Mouse (Mus musculus) megakaryocyte-erythroid progenitor cell, adult 5-6 weeks (primary cell): Measurements from ENCODE around the gene Elovl3. TPM values are rescaled to one million over a fixed set of nuclear protein-coding genes. Genes with fewer than 3 reads are reported as not detected.
"Not testable (repeated sequence)": the region's sequence is repeated elsewhere in the genome, so short reads cannot be mapped to it uniquely, and the experiment has no call there.

Source experiments
- ATAC-seq: replicated peaks from 2 replicates; pipeline ENCODE4 v1.8.0; 2016; ENCODE audit warnings: mild to moderate bottlenecking, inconsistent platforms; ENCODE audit not compliant: severe bottlenecking, poor library complexity, low FRiP score, low TSS enrichment
- total RNA-seq, 2 experiments: library from RNA; stranded (forward) in 1 of 2; stranded (reverse) in 1 of 2; fragments of 200-1000, 215-1000 nt in 1 of 2; fragments of >200 nt in 1 of 2; fragmentation: Nextera tagmentation in 1 of 2; gene quantifications; 2 replicates each; pipeline ENCODE4 v1.2.3; 2014 to 2017

Elovl3 gene
- total RNA-seq, 2 experiments from 2014 or later = not detected

DNA sequence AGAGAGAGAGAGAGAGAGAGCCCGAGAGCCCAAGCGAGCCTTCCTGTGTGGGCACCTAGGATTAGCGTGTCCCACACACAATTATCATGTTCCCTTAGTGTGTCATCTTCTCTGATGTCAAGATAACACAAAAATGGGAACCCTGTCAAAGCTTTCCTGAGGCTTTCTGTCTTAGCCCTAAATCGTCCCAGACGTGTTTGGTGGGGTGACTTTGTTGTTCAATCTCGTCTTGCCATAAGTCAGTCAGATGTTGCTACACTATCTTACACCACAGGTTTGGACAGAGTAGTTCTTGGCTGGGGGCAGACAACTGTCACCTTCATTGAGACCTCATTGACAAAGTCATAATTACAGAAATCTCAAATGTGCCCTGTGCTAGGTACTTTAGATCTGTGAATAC is 880 bp downstream of the Elovl3 start:
- no peak for ATAC-seq

DNA sequence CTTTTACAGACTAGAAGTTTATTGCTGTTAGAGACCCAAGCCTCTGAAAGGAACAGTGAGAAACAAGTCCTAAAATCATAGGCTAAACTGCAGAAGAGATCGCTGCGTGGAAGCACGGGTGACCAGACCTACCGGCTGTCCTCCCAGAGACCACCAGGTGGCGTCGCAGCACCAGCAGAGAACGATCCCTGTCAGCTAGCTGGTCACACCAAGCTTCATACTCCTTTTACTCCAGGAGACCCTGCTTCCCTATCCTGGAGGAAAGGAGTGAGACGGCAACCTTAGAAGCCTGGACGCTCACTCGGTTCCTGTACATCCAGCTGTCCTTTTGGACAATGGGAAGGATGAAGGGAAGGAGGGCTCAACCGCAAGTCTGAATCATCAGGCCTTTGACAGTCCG is 3.6 kb downstream of the Elovl3 start:
- peak; percentile 71 for ATAC-seq

DNA sequence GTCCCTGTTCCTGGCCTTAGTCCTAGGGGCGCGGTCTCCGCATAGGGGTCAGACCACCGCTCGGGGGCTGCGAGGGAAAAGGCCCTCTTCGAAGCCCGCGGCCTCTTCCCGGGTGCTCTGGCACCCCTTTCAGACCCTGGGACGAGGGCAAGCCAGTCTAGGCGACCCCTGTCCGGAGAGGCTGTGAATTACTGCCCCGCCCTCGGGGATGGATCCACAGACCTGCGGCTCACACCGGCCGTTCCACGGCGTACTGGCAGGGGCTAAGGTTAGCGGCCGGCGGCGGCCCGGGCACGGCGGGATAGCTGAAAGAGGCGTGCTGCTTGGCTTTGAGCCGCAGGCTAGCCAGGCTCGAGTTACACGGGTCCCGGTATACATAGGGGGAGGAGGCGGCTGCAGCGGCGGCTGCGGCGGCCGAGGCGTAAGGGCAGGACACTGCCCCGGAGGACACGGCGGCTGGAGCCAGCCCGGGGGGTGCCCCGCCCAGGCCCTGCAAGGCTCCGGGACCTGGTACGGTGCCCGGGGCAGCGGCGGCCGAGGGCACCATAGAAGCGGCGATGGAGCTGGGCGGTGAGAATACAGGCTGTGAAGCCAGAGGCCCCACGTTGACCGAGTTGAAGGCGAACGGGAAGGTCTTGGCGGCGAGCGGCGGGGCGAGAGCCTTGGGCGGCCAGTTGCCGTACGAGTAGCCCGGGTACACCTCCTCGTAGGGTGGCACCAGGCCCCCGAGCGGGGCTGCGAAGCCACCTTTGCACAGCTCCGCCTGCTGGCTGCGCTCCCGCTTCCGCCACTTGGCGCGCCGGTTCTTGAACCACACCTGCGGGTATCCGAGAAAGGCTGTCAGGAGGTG is 4.3 kb downstream of the Elovl3 start:
- ATAC-seq = 0 out of 2 replicates have a peak, but pooled peaks have one; percentile 29

DNA sequence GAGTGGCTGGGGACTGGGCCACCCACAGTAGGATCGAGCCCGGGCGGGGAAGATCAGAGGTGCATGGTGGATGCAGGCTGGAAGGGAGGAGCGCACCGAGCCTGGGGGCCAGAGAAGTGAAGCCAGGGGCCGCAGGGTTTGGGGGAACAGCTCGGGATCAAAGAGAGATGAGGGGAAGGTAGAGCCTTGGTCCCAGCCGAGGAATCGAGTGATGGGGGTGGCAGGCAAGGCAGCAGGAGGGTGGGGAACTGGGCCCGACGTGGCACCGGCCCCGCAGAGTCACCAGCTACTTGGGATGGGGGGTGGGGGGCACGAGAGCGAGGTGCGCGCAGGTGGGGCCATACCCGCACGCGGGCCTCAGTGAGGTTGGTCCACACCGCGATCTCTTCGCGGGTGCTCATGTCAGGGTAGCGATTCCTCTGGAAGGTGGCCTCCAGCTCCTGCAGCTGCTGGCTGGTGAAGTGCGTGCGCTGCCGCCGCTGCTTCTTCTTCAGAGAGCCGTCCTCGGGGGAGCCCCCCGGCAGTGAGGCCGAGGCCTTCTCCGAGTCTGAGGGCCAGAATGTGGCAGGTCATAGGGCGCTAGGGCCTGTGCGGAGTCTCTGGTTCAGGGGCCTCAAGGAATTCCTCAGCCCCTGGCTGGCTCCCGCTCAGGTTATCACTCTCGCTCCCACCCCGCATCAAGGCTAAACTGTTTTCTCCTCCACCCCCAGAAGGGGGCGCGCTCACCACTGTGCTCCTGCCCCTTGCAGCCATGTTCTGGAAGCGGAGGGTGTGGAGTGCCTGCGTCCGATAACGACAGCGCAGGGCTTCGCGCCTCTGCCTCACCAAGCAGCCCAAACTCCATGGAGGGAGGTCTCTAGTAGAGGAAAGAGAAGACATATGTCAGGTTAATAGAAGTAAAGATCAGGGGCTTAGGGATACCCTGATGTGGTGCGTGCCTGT is 5.2 kb downstream of the Elovl3 start:
- ATAC-seq = peak; percentile 79

DNA sequence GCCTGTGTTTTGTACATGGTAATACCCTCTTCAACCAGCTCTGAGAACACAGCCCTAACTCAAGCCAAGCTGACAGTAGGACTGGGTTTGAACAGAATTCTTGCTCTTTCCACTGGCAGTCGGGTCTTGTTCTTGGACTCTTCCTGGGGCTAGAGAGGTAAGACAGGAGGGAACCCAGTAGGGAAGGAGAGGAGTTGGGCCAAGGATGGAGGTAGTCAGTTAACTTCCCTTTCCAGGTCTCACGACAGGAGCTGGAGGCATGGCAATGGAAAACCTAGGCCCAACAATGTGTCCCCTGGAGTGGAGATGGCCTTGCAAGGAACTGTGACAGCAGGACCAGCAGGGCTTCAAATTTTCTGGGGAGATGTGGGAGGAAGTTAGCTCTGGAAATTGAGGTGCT is 8.6 kb downstream of the Elovl3 start:
- ATAC-seq = no peak

DNA sequence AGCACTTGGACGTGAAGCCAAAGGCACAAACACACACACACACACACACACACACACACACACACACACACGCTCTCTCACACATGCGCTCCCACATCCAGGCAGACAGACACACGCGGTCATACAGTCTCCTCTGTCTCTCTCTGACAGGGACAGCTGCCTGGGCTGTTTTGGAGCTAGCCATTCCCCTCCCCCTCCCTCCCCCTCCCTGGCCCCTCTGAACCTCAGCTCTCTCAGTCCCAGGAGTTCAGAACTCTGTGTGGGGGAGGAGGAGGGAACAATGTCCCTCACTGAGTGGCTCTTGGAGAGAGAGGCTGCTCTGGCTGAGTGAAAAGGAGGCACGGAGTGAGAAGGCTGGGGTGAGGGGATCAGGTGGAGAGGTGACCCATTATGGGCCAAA is 9.4 kb downstream of the Elovl3 start:
- ATAC-seq = no peak

DNA sequence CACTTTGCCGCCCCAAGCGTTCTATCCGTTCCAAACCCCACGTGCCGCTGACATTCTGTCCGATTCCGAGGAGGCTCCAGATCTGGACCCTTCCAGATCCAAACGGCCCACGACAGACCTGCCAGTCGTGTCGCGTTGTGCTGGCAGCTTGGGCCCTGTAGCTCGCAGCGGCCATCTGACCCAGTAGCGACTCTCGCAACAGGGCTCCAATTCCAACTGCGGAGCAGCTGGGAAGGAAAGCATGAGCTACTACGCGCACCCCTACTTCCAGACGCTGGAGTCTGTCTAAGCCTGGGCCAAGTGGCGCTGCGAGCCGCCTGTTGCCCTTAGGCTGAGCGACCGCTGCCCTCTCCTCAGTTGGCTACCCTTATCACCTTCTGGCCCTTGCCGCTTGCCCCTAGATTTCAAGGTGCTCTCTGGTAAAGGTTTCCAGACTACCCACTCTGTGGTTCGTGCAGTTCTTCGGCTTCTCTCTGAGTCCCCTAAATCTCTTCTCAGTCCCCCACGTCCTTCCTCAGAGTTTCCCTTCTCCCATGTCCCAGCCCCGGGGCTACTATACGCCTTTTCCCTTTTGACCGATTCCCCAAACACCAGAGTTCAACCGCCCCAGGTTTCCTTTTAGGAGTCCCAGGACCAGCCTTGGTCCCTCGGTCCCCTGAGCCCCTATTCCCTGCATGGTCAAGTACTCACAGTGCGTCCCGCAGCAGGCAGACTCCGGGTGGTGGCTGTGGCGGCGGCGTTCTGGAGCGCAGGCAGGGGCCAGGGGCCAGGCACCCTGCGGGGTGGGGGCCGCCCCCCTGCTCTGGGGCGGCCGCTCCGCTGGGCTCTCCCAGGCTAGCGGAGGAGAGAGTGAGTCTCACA is 16.0 kb downstream of the Elovl3 start, which contains the start of gene Pitx3:
Gene Pitx3 (minus strand): TSS at position 816 of the 861 bp plus-strand sequence.
- ATAC-seq = no peak

DNA sequence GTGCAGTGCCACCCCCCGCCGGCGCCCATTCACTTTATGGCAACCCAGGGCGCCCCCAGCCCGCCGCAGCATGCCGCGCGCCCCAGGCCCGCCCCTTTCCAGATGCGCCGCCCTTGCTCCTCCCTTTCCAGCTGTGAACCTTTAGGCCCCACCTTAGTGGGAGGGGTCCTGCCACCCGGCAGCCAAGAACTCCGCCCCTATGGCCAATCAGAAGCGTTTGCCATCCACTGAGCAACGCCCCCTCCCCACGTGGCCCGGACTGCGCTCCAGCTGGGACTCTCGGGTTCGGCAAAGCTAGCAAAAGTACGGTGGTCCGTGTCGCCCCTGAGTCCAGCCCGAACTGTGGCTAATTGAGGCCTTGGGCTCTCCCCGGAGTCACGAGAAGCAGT is 16.7 kb downstream of the Elovl3 start:
- ATAC-seq = peak; percentile 76

DNA sequence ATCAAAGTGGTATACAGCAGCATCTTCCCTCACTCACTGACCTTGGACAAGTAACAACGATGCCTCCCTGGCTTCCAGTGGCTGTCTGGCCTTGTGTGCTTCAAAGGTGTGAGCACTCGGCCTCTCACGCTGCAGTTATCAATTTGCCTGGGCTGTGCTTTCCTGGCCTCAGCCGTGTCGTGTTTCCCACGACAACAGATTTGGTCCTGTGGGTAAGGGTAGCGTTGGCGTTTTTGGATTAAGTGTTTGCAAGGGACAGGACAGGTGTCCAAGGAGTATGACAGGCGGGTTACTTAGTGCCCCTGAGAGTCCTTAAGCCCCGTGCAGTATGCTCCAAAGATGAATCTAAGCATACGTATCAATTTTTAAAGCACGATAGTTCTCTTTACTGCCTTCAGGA is 17.4 kb downstream of the Elovl3 start:
- ATAC-seq = no peak

DNA sequence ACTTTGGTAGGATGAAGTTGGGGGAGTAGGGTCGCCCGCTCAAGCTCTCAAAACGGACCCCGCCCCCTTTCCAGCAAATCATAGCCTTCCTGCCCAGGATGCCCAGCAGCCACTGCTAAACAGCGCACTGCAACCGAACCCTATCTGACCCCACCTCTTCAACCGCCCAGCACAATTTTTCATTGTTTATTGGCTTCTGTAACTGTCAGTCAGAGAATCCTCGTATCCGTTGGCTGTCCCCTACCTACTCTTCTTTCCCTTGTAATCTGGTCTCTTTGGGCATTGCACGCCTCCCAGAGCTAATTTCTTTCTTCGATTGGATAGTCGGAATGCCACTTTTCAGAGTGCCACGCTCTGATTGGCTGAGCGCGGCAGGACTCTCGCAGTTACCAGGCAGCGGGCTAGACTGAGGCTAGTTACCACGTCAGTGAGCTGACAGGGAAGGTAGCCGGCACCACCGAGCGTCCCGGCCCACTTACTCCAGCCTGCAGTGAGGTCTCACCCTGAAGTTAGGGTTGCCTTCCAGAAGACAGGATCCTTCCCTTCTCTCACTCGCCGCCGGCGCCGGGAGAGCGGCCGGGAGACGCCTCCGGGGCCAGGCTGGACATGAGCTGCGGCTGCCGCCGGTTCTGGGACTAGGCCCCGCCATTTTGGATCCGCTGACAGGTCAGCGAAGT is 20.6 kb downstream of the Elovl3 start, which contains the start of gene Gbf1:
Gene Gbf1 (plus strand): TSS at position 383 of the 677 bp plus-strand sequence.
- peak; percentile 96 for ATAC-seq

DNA sequence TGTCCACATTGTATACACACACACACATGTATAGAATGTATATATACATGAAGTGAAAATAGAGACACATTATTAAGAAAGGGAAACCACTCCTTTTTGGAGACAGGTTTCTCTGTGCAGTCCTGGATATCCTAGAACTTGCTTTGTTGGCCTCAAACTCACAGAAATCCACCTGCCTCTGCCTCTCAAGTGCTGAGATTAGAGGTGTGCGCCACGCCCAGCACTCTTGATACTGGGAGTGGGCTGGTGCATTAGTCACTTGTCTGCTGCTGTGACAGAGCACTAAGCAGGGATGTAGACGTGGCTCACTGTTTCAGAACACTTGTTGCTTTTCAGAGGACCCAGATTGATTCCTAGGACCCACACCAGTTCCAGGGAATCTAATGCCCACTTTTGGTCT is 34.3 kb downstream of the Elovl3 start:
- ATAC-seq = no peak

DNA sequence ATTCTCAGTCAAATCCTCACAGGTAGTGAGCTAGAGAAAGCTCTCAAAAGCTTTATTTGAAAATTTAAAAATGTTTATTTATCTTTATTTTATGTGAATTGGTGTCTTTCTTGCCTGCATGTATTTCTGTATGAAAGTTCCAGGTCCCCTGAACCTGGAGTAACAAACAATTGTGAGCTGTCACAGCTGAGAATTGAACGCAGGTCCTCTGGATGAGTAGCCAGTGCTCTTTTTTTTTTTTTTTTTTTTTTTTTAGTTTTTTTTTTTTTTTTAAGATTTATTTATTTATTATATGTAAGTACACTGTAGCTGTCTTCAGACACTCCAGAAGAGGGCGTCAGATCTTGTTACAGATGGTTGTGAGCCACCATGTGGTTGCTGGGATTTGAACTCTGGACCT is 35.5 kb downstream of the Elovl3 start:
- not testable (repeated sequence) for ATAC-seq

DNA sequence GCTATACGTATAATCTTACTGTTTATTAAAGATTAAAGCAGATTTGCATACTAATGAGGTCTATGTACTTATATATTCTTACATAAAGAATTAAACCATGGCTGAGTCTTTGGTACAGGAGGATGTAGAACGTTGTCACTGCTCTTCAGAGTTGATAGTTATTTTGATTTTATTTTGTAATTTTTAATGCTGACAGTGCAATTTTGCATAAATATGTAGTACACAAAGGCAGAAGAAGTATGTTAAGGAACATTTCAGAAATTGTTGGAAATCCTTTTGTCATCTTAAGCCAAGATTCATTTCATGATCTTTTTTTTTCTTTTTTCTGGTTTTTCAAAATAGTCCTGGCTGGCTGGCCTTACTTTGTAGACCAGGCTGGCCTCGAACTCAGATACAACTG is 37.7 kb downstream of the Elovl3 start:
- no peak for ATAC-seq

DNA sequence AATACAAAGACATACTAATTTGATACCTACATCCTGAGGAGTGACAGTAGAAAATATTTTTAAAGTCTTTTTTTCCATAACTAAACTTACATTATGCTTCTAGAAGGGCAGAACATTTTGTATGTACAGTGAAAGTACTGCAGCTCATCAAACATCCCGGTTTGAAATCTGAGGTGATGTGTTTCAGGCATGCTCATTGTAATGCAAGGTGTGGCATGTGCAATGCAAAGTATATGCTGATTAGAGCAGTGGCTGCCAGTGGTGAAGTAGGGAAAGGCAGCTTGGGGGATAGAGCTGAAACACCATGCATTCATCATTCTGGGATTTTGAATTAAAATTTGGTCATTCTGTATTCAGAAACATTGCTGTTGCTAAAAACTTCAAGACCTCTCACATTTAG is 38.2 kb downstream of the Elovl3 start:
- no peak for ATAC-seq

DNA sequence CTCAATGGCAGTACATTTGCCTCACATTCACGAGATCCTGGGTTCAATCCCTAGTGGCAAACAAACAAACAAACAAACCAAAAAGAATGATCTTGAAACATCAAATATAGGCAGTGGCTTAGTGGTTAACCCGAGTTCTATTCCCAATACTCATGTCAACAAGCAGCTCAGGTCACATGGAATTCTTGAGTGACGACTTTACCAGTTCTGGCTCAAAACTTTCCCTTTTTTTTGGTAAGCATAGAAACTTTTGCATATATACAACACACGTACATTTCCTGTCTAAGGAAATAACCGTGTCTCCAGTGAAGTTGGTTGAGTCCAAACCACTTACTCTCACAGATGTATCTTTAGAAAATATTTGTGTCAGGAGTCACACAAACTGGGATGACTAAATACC is 40.8 kb downstream of the Elovl3 start:
- ATAC-seq = no peak

DNA sequence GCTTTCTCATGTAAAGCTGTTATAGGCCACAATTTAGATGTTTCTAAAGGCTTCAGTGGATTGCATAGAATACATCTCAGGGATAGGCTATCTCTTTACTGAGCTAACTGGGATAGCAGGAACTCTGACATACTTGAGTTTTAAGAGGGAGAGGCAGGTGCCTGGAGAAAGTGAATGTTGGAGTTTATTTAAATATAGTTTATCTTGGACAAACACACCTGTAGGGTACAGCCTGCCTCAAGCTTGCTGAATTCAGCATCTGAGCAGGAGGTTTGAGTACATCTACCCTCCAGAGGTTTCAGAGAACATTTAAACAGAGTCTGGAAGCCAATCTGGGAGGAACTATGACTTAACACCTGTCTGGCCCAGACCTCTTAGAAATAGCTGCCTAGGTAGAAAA is 43.5 kb downstream of the Elovl3 start:
- ATAC-seq = no peak

DNA sequence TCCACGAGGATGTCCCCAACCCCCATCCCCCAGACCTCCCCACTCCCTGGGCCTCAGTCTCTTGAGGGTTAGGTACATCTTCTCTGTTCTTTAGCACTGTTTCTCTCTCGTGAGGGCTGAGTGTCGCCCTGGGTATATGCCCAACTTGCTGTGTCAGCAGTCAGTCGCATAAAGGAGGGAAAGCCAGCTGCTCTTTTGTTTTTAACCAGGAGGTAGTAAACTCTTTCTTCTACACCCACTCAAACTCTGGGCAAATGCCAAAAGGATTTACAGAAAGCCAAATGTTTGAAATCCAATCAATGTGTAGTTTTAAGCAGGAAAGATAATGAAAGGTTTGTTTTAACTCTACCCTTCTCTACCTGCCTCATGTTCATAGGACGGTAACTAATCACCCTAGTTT is 45.3 kb downstream of the Elovl3 start:
- no peak for ATAC-seq

DNA sequence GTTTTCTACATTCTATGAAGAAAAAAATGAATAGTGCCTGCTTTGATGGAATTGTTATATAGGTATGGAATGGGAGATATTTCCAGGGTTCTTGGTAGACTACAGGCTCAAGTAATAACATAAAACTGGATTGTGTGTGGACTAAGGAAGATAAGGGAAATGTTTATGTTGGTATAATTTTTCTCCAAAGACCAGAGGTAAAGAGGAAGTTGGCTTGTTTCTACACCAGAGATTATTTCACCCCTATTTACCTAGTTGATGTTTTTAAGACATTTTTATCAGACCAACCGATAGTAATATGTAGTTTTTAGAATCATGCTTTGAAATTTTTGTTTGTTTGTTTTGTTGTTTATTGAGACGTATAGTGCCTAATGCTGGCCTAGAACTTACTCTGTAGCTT is 48.6 kb downstream of the Elovl3 start:
- no peak for ATAC-seq

DNA sequence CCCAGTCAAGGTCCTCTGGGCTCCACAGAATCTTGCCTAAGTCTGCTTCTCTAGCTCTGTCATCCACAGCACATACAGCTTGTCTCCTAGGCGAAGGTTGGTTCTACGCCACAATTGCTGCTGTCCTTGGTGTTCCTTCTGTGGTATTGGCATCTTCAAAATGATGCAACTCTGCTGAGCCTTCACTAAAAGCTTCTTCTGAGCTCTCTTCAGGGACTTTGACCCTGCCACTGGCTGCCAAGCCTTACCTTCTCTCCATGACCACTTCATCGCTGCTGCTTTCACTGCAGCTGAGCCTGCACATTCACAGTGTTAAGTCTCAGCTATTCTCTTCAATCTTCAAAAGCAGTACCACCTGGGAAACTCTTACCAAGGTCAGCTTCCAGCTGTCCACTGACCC is 50.5 kb downstream of the Elovl3 start:
- no peak for ATAC-seq
